Mouse (Mus musculus) frontal cortex, postnatal 10 days (tissue): ENCODE data around the gene Eps8l3.
"Not testable (repeated sequence)": the region's sequence is repeated elsewhere in the genome, so short reads cannot be mapped to it uniquely, and the experiment has no call there.

Source experiments
- DNase-seq, 2 experiments: peaks; one replicate each; pipeline ENCODE4 v3.0.0; 2022; ENCODE audit warnings: low spot score in 2 of 2, mixed read lengths in 1 of 2

Eps8l3 gene

GRCm38 (mm10) chr3:107853232-107854181 is 23.5 kb upstream of the Eps8l3 start:
- no peak for DNase-seq

DNA sequence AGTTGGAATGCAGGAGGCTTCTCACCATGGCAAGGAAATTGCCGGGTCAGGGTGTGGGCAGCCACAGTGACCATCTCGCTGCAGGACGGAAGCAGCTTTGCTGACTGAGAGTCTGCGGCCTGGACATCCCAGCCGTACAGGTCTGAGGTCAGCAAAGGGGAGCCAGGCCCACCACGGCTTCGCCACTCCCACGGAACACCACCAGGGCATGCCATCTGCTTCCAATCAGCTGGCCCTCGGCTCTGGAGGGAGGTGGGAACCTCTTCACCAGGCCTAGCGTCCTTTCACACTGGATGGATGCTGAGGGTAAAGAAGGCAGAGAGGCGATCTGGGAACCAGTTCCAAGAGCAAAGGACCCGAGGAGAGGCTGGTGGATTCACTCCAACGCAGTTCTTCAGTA is 21.7 kb upstream of the Eps8l3 start:
- no peak for DNase-seq

- DNase-seq = no peak
Measured at GRCm38 (mm10) chr3:107857646-107858045, 19.4 kb upstream of the Eps8l3 start.

DNA sequence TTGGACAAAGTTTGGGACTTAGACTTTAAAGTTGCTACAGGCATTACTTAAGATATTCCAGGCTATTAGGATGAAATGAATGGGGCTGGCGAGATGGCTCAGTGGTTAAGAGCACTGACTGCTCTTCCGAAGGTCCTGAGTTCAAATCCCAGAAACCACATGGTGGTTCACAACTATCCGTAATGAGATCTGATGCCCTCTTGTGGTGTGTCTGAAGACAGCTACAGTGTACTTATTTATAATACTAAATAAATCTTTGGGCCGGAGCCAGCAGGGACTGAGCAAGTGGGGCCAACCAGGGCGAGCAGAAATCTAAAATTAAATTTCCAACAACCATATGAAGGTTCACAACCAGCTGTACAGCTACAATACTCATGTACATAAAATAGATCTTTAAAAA is 15.5 kb upstream of the Eps8l3 start:
- DNase-seq = not testable (repeated sequence)

DNA sequence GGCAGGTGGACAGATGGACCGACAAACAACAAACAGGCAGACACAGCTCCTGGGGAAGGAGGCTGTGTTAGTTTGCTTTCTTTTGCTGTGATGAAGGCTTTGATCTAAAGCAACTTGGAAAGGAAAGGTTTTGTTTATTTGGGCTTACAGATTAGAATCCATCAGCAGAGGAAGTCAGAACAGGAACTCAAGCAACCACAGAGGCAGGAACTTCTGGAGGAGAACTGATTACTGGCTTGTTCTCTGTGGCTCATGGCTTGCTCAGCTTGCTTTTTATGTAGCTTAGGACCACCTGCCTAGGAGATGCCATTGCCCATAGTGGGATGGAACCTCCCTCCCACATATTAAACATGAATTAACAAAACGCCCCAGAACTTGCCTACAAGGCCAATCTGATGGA is 14.6 kb upstream of the Eps8l3 start:
- DNase-seq = no peak

DNA sequence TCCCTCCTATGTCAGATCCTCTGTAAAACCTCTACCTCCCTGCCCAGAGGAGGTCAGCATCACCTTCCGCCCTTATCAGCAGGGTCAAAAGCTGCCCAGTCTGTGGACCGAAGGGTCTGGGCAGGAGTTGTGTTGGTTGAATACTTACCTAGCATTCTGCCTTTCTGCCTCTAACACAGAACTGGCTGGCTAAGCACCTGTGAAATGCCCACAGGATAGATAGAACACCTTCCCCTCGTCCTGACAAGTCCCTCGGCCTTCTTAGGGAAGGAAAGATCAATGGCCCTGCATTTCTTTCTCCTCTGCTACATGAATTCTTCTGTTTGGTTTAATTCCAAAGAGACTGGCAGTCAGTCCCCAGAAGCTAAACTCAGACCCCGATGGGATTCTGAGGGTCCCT is 13.6 kb upstream of the Eps8l3 start:
- no peak for DNase-seq

GRCm38 (mm10) chr3:107863898-107864603 is 13.0 kb upstream of the Eps8l3 start:
- peak; percentile 82 to 91 for DNase-seq

DNA sequence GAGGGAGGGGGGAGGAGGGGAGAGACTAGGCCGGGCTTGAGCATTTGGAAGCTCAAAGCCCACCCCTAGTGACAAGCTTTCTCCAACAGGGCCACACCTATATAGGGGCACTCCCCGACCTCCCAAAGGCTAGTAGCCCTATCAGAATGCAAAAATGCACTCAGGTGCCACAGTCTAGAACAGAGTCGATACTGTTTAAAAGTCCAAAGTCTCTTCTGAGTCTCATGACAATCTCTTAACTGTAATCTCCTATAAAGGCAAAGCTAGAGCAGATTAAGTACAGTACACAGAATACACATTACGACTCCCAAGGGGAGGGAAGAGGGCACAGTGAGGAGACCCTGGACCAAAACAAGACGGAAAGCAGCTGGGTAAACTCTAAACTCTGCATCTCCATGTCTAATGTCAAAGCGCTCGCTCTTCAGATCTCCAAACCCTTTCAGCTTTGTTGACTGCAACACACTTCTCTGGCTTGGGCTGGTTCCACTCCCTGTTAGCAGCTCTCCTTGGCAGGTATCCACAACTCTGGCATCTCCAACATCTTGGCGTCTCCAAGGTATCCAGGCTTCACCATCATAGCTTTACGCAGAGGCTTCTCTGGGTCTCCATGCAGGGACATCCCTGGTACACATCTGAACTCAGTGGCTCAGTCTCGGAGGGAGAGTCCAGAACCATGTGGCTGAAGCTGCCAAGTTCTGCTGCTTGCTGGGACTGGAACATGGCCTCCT is 11.5 kb upstream of the Eps8l3 start:
- no peak for DNase-seq

DNA sequence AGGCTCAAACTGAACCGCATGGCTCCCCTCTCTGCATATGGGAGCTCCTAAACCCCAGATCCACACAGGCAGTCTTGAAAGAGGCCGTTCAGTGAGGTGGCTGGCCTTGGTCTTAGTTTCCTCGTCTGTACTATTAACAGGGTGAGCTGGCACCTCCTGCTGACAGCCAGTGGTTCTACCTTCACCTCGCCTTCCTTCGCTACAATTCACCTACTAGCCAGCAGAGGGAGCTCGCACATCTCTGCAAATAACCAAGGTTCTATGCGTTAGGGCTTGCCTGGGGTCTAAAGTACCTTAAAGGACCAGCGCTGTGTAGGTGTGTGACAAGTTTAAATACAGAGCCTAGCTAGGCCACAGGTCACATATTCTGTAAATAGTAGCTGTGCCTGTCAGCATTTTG is 9.9 kb upstream of the Eps8l3 start:
- DNase-seq = peak; percentile 64 to 84

DNA sequence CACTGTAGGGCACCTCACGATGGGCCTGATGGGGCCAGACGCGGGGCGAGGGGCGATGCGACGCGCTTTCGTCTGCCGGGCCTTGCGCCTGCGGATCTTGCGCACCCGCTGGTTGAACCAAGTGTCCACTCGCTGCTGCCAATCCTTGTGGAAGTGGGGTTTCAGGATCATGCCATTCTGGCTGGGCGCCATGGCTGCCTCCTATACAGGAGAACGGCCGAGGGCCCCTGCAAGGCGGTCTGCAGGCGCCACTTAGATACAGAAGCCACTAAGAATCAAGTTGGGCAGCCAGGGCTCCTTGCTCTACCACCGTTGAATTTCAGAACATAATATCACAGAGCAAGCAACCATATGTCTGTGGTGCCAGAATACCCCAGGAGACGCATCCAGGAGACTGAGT is 8.6 kb upstream of the Eps8l3 start:
- no peak for DNase-seq

DNA sequence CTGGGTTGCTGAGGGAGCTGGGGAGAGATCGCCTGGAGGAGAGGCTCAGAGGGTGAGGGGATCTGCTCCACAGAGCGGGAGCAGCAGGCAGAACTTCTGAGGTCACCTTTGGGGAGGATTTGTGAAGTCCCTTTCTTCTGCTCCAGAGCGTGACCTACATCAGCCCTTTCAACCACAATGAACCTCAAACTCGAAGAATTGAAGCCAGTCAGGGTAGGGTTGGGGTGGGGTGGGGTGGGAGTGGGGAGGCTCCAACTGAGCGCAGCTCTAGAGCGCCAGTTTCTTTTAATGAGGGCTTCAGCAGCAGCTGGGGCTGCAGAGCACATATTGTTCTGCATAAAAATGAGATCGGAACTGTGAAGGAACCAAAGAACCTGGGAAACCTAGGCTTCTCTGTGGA is 7.9 kb upstream of the Eps8l3 start:
- DNase-seq = peak in 1 of 2 experiments; percentile 44

GRCm38 (mm10) chr3:107869925-107870324 is 7.1 kb upstream of the Eps8l3 start:
- no peak for DNase-seq

GRCm38 (mm10) chr3:107873335-107874251 is 3.4 kb upstream of the Eps8l3 start:
- DNase-seq = no peak

GRCm38 (mm10) chr3:107875231-107875630 is 1.8 kb upstream of the Eps8l3 start:
- DNase-seq = no peak

- DNase-seq = no peak
Measured at GRCm38 (mm10) chr3:107877747-107878736, 1.0 kb downstream of the Eps8l3 start.

DNA sequence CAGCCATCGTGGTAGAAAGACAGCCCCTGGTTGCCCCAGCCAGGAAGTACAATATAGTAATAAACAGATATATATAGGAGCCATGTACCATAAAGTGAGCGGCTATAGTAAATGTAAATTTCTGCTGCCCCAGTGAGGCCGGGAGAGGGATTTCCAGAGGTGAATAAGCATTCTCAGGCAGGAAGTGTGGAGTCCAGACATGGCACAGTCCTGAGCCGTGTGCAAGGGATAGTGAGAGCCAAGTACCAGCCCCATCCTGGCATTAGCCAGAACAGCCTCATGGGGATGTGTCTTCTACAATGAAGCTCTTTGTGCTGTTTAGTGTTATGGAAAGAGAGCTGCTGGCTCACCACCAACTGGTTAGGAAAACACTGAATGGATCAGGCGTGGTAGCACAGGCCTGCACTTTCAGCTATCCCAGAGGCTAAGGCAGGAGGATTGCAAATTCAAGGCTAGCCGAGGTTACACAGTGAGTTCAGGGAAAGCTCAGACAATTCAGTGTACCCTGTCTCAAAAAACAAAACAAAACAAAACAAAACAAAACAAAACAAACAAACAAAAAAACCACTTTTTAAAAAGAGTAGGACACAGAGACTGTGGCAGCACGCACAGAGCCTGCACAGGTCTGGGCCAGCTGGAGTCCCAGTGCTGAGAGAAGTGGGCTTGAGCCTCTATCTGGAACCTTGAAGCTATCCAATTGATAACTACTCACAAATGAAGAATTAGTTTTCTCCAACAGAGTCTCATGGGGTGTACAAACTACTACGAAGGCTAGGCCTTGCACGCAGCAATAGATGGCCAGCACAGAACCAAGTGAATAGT is 10.9 kb downstream of the Eps8l3 start:
- peak; percentile 50 to 68 for DNase-seq

DNA sequence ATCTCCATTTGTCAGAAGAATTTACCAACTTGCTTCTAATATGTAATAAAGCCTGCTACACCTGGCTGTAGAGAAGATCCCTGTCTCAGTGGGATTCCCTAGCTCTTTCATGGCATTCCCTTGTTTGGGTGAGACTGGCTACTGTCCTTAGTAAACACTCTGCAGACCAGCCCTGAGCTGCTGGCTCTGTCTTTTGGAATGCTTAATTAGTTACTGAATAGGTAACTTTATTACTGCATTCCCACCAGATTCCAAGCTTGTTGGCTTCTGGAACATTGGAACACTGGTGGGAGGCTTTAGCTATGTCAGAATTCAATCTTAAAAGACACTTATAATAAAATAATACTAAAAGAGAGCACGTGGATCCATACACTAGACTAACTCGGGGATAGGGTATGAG is 12.2 kb downstream of the Eps8l3 start:
- DNase-seq = not testable (repeated sequence)

DNA sequence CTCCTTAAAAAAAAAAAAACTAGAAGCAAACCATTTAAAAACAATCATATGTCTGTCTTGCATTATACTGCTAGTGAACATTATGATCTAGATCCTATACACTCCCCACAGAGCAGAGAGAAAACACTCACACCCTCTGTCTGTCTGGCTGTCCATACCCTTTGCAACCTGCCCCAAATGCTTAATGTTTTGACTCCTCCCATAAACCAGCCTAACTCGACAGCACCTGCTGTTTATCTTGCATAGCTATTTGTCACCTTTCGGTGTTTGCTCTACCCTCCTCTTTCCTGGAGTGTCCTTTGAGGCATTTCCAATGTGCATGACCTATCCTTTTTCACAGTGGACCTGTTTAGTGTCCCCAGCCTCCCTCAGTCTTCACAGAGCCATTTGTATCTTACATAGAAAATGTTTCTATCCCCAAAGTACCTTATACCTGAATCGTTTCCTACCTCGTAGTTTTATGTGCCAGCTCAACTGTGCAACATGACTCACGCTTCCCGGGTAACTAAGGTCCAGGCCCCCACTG is 18.2 kb downstream of the Eps8l3 start:
- DNase-seq = no peak
